ENCODE assay signal across 15 mouse cellular contexts in the genomic region with DNA sequence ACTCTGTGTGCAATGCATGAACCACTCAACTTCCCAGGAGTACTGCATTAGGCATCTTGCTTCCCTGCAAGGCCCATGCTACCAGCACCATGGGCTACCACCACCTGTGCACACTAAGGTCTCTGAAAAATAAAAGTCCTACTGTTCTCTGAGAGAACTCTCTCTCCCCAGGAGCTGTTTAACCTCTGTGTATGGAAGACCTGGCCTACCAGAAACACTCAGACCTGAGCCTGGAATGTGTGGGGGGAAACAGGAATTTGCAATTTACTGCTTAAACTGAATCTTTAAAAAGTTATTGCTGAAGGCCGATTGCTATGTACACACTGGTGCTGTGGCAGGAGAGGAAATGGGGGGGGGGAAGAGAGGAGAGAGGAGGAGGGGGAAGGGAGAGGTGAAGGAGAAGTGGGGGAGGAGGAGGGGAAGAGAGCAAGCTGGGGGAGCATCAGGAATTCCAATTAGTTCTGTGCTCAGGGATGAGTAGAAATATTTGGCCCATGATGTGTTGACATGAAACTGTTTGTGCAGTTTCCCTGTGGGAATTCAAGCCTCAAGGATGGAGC.
DNase-seq lines count a peak whose midpoint lies in the region; ATAC-seq and TF ChIP-seq lines count a peak whose summit lies in the region.
"Had no signal": no experiment of that assay in that cellular context is flagged by ENCODE, and none has a peak within 500 bp of the region (broad histone marks: within the 10 kb centered on the region; RNA-seq: fewer than 3 reads in every experiment).

No protein-coding gene starts in this region.

- H3K4me3 ChIP-seq in intestine, embryonic 16.5 days (ENCODE audit: low read length), result no peak overlapping the region
- H3K4me3 ChIP-seq in intestine, embryonic 15.5 days (replicated peaks), result no peak overlapping the region
- no peak overlapping the region for H3K4me3 ChIP-seq in limb, embryonic 10.5 days
- H3K4me3 ChIP-seq in midbrain, postnatal 0 days (ENCODE audit: low read depth, low read length), result no peak overlapping the region

- ATAC-seq in intestine, embryonic 16.5 days, result 0 out of 2 replicates have a peak, but pooled peaks have one; percentile 21
- ATAC-seq in intestine, embryonic 15.5 days, result no peak
- ATAC-seq in midbrain, postnatal 0 days (ENCODE audit: low FRiP score), result no peak

- no peak overlapping the region for H3K9ac ChIP-seq in intestine, embryonic 16.5 days (ENCODE audit: low read depth, low read length)
- H3K9ac ChIP-seq in intestine, embryonic 15.5 days, result no peak overlapping the region
- no peak overlapping the region for H3K9ac ChIP-seq in midbrain, postnatal 0 days (replicated peaks; ENCODE audit: low read length, poor library complexity, severe bottlenecking)

- H3K4me2 ChIP-seq in intestine, embryonic 16.5 days (ENCODE audit: low read depth, low read length), result no peak overlapping the region
- H3K4me2 ChIP-seq in intestine, embryonic 15.5 days (replicated peaks), result no peak overlapping the region
- H3K4me2 ChIP-seq in midbrain, postnatal 0 days (ENCODE audit: low read depth, low read length, poor library complexity, severe bottlenecking), result no peak overlapping the region

- 14% methylated on average over 1 of the region's 1 CpGs for WGBS in intestine, embryonic 16.5 days
- 4% methylated on average over 1 of the region's 1 CpGs for WGBS in intestine, embryonic 15.5 days
- WGBS in limb, embryonic 10.5 days, result 25% methylated on average over 1 of the region's 1 CpGs
- 50% methylated on average over 1 of the region's 1 CpGs for WGBS in midbrain, postnatal 0 days

- H3K4me1 ChIP-seq in intestine, embryonic 16.5 days (ENCODE audit: control insufficient read depth, insufficient read depth, low read length), result no peaks in the 10 kb centered on the region
- no peaks in the 10 kb centered on the region for H3K4me1 ChIP-seq in intestine, embryonic 15.5 days (replicated peaks)
- H3K4me1 ChIP-seq in limb, embryonic 10.5 days, result peaks cover 16% of the 10 kb centered on the region
- no peaks in the 10 kb centered on the region for H3K4me1 ChIP-seq in midbrain, postnatal 0 days (ENCODE audit: insufficient read depth, low read length)

- no peaks in the 10 kb centered on the region for H3K27me3 ChIP-seq in intestine, embryonic 16.5 days (replicated peaks; ENCODE audit: control insufficient read depth, insufficient read depth, low read length)
- no peaks in the 10 kb centered on the region for H3K27me3 ChIP-seq in intestine, embryonic 15.5 days (replicated peaks)
- no peaks in the 10 kb centered on the region for H3K27me3 ChIP-seq in limb, embryonic 10.5 days (ENCODE audit: low read depth, poor library complexity, severe bottlenecking)
- H3K27me3 ChIP-seq in midbrain, postnatal 0 days (ENCODE audit: insufficient read depth, low read length), result no peaks in the 10 kb centered on the region
- H3K27me3 ChIP-seq: CH12.LX had no signal

- peak; percentile 9 for DNase-seq in thymus, postnatal 25 days
- DNase-seq in thymus, postnatal 36 days, result no peak
- DNase-seq in limb, embryonic 10.5 days (ENCODE audit: low spot score), result no peak
- no peak for DNase-seq in layer of hippocampus, postnatal 14 days (ENCODE audit: low spot score in 2 of 2)
- DNase-seq in midbrain, postnatal 0 days (ENCODE audit: low spot score), result no peak
- DNase-seq in cerebellum, adult 18-20 months, result no peak
- DNase-seq: cerebellum, adult 9-11 months; heart, postnatal 10 days; kidney, adult 18-20 months; lung, adult 18-20 months; midbrain, embryonic 14.5 days; right cerebral cortex, postnatal 4 days had no signal

- TF ChIP-seq CTCF in midbrain, postnatal 0 days (IDR thresholded peaks at IDR 0.05), result no peak

- H3K9me3 ChIP-seq in intestine, embryonic 16.5 days (ENCODE audit: control insufficient read depth, low read length), result no peaks in the 10 kb centered on the region
- H3K9me3 ChIP-seq in intestine, embryonic 15.5 days, result no peaks in the 10 kb centered on the region
- no peaks in the 10 kb centered on the region for H3K9me3 ChIP-seq in limb, embryonic 10.5 days (replicated peaks)
- no peaks in the 10 kb centered on the region for H3K9me3 ChIP-seq in midbrain, postnatal 0 days (ENCODE audit: low read length)

- no peaks in the 10 kb centered on the region for H3K36me3 ChIP-seq in intestine, embryonic 16.5 days (ENCODE audit: control insufficient read depth, insufficient read depth, low read length)
- H3K36me3 ChIP-seq in intestine, embryonic 15.5 days, result no peaks in the 10 kb centered on the region
- no peaks in the 10 kb centered on the region for H3K36me3 ChIP-seq in limb, embryonic 10.5 days
- no peaks in the 10 kb centered on the region for H3K36me3 ChIP-seq in midbrain, postnatal 0 days (ENCODE audit: insufficient read depth, low read length)

- H3K27ac ChIP-seq in intestine, embryonic 16.5 days (ENCODE audit: low read length), result no peak overlapping the region
- H3K27ac ChIP-seq in intestine, embryonic 15.5 days, result no peak overlapping the region
- H3K27ac ChIP-seq in limb, embryonic 10.5 days, result peak overlapping the region; percentile 67
- no peak overlapping the region for H3K27ac ChIP-seq in midbrain, postnatal 0 days (ENCODE audit: low read depth, low read length)
